Mouse (Mus musculus) left cerebral cortex, adult 9 months (tissue): ENCODE measurements around the gene Olfr918.
A peak's percentile ranks its signal among the peaks of the same experiment; 100 is the strongest.

Experiments used
- DNase-seq, 2 experiments: peaks; one replicate each; pipeline ENCODE4 v3.0.0; 2022; ENCODE audit warnings: low spot score in 2 of 2

The Olfr918 gene

GRCm38 (mm10) chr9:38674501-38674900 lies at the start of gene Olfr918:
Gene Olfr918 (minus strand): TSS chr9:38674601.
- no peak for DNase-seq

- no peak for DNase-seq
Measured at GRCm38 (mm10) chr9:38724044-38724443, 49.6 kb upstream of the Olfr918 start.

GRCm38 (mm10) chr9:38718927-38719441 lies 44.6 kb upstream of the Olfr918 start:
- DNase-seq, result peak in 1 of 2 experiments; percentile 2

GRCm38 (mm10) chr9:38718102-38718501 lies 43.7 kb upstream of the Olfr918 start, which contains the start of gene Vwa5a:
Gene Vwa5a (plus strand): TSS chr9:38718268.
- peak in 1 of 2 experiments; percentile 4 for DNase-seq

GRCm38 (mm10) chr9:38672887-38673286 lies 1.5 kb downstream of the Olfr918 start:
- no peak for DNase-seq

GRCm38 (mm10) chr9:38665742-38666141 lies 8.7 kb downstream of the Olfr918 start, which contains the start of gene Olfr917:
Gene Olfr917 (minus strand): TSS chr9:38665842.
- no peak for DNase-seq

- no peak for DNase-seq
Measured at GRCm38 (mm10) chr9:38659775-38660174, 14.6 kb downstream of the Olfr918 start, which contains the start of gene Olfr916. Gene Olfr916 (minus strand): TSS chr9:38659875.

GRCm38 (mm10) chr9:38632406-38632805 lies 42.0 kb downstream of the Olfr918 start:
- no peak for DNase-seq
